In genomic region chr17:48457971-48458653, GRCm38 (mm10) we compare ENCODE assay signal across 1 mouse cellular context.
TF ChIP-seq lines count a peak whose summit lies in the region.

No protein-coding gene starts in this region.

TF ChIP-seq in MEL, 35 proteins besides CTCF, POLR2A, EP300 and RAD21 (continued from another document):
- TF ChIP-seq ZNF384 (IDR thresholded peaks at IDR 0.05; ENCODE audit: low read depth, low read length) (peak; percentile 60; the same call in 1 of the 2 replicates), TBP (IDR thresholded peaks at IDR 0.05; ENCODE audit: low read depth, low read length) (peak; percentile 88), NELFE (IDR thresholded peaks at IDR 0.05; ENCODE audit: low read depth, low read length) (peak; percentile 75), BHLHE40 (IDR thresholded peaks at IDR 0.05; ENCODE audit: borderline replicate concordance, low read depth, low read length) (no peak), GATA1 (IDR thresholded peaks at IDR 0.05; ENCODE audit: low read depth, low read length) (no peak), POLR2AphosphoS5 (IDR thresholded peaks at IDR 0.05; ENCODE audit: borderline replicate concordance, low read depth, low read length) (no peak), NRF1 (IDR thresholded peaks at IDR 0.05; ENCODE audit: insufficient read depth, low read depth, low read length, poor library complexity, severe bottlenecking) (peak; percentile 88), KAT2A (conservative IDR thresholded peaks at IDR 0.05; ENCODE audit: low read depth, low read length) (no peak), ZMIZ1 (IDR thresholded peaks at IDR 0.05; ENCODE audit: low read depth, low read length) (no peak), JUND (IDR thresholded peaks at IDR 0.05; ENCODE audit: low read depth, low read length) (no peak), MYB (IDR thresholded peaks at IDR 0.05; ENCODE audit: low read depth, low read length) (no peak), MAX (IDR thresholded peaks at IDR 0.05; ENCODE audit: low read length) (peak; percentile 28; the same call in 1 of the 2 replicates), MXI1 (IDR thresholded peaks at IDR 0.05; ENCODE audit: low read depth, low read length) (no peak), GABPA (IDR thresholded peaks at IDR 0.05; ENCODE audit: low read depth, low read length) (no peak), MAFK (IDR thresholded peaks at IDR 0.05; ENCODE audit: borderline replicate concordance, low read depth, low read length) (0 out of 2 replicates have a peak, but pooled peaks have one; percentile 45)
